Mouse (Mus musculus): ENCODE measurements at regions not wholly inside any gene's neighbourhood (a gene's known extent, or its start where the extent isn't known, plus 50 kb on each side); places are given as distances from the start of the nearest gene placed in this dataset.
A peak's percentile ranks its signal among the peaks of the same experiment; 100 is the strongest.

DNA sequence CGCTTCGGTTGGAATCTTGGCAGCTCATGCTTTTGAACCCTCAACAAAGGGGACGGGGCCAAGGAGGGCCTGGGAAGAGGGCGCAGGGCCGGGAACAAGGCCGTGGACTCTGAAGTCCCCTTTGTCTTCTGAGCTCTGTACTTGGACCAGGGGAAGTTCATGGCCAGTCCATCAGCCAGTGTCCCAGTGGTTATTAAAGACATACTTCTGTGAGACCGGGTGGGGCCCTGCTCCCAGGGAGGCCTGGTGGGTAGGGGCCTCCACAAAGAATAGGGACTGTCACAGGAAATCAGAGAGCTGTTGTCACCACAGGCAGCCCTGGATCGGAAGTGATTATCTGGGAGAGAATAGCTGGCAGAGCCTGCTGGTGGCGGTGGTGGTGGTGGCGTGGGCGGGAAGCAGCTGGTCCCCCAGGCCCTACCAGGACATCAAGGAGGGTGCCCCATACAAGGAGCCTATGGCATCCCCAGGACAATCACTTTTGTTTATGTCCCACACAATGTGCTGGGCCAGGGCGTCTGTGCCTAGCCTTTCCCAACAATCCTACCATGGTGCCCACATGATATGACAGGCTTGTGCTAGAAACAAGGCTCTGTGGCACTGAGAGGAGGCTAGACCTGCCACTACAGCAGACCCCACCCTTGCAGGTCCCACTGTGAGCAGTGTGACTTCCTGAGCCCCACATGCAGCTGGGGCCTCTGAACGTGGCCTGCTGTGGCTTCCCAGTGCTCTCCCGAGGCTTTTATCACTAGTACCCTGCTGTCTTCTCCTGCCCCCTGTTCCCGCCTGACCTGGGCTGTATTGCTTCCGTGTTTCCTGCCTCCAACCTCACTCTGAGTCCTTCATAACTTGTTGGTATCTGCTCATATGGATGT, 96.0 kb upstream of the 1700021F07Rik start:
- 75% methylated on average over 16 of the region's 16 CpGs for WGBS
- Histone ChIP-seq H3K36me3 (no peaks in the 10 kb centered on the region), H3K9me3 (no peaks in the 10 kb centered on the region), H3K9ac (no peak overlapping the region), H3K4me3 (replicated peaks) (no peak overlapping the region), H3K4me1 (replicated peaks) (0 out of 2 replicates have a peak, but pooled peaks cover 4% of the 10 kb centered on the region), H3K4me2 (replicated peaks) (no peak overlapping the region), H3K27me3 (replicated peaks) (no peaks in the 10 kb centered on the region), H3K27ac (no peak overlapping the region)
- ATAC-seq: peak; percentile 41

DNA sequence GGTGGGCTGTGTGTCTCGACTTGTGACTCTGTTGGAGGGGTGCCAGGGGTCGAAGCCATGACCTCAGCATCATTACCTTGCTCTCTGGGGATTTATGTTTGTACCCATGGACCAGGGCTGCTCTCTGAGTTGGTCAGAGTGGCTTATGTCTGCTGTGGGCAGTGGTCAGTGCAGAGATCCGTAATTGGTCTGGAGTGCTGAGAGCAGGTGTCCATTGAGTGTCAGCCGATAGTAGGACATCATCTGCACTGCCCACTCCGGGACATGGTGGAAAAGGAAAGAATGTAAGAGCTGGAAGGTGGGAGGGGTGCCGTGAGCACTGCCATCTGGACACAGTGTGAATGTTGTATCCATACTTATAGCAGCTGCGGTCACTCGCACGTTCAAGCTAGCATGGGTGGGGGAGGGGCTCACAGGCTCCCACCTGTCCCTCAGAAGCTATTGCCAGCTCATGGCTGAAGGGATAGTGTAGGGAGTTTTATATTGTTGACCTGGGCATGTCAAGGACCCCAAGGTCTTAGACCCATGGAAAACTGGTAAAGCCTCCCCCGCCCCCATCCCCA, 94.4 kb upstream of the 1700021F07Rik start:
- Histone ChIP-seq H3K27ac (no peak overlapping the region), H3K27me3 (replicated peaks) (no peaks in the 10 kb centered on the region), H3K4me2 (replicated peaks) (no peak overlapping the region), H3K9ac (no peak overlapping the region), H3K4me3 (replicated peaks) (no peak overlapping the region), H3K9me3 (no peaks in the 10 kb centered on the region), H3K4me1 (replicated peaks) (0 out of 2 replicates have a peak, but pooled peaks cover 6% of the 10 kb centered on the region), H3K36me3 (no peaks in the 10 kb centered on the region)
- ATAC-seq: no peak
- WGBS: 68% methylated on average over 10 of the region's 10 CpGs

DNA sequence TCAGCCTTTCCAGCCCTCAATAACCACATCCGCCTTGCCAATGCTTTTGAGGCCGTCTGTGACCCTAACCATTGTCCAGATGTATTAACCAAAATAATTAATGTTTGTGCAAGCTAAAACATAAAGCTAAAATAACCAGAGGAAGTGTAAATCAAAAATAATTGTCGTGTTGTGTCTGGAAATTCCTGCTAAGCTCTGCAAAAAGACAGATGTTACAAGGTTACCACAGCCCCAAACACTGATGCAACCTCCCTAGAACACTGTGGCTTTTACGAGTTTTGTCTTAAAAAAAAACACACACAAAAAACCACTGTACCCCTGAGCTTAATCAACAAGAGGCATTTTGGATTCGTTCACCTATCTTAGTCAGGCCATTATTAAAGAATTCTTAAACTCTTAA, 90.5 kb upstream of the 1700021F07Rik start:
- Histone ChIP-seq H3K27me3 (replicated peaks) (no peaks in the 10 kb centered on the region), H3K4me3 (replicated peaks) (no peak overlapping the region), H3K9ac (no peak overlapping the region), H3K27ac (no peak overlapping the region), H3K4me2 (replicated peaks) (no peak overlapping the region), H3K36me3 (no peaks in the 10 kb centered on the region), H3K9me3 (no peaks in the 10 kb centered on the region), H3K4me1 (replicated peaks) (0 out of 2 replicates have a peak, but pooled peaks cover 10% of the 10 kb centered on the region)
- ATAC-seq: no peak
- 49% methylated on average over 5 of the region's 5 CpGs for WGBS

DNA sequence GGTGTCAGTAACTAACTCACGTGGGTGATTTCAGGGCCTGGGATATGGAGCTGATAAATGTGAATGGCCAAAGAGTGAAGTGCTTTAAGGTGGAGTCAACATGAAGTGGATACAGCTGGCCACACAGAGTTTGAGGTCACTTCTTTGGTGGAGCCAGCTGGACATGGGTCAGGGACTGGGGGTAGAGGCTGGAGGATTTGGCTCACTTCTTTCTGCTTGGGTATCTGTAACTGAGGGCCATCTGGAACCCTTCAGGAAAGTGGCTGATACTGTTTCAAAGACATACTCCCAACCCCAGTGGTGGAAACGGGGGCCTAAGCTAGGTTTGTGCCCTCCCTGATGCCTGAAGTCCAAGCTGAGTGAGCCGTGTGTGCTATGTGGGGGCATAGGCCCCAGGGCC, 90.1 kb upstream of the 1700021F07Rik start:
- no peak overlapping the region for H3K27ac ChIP-seq
- ATAC-seq: no peak

DNA sequence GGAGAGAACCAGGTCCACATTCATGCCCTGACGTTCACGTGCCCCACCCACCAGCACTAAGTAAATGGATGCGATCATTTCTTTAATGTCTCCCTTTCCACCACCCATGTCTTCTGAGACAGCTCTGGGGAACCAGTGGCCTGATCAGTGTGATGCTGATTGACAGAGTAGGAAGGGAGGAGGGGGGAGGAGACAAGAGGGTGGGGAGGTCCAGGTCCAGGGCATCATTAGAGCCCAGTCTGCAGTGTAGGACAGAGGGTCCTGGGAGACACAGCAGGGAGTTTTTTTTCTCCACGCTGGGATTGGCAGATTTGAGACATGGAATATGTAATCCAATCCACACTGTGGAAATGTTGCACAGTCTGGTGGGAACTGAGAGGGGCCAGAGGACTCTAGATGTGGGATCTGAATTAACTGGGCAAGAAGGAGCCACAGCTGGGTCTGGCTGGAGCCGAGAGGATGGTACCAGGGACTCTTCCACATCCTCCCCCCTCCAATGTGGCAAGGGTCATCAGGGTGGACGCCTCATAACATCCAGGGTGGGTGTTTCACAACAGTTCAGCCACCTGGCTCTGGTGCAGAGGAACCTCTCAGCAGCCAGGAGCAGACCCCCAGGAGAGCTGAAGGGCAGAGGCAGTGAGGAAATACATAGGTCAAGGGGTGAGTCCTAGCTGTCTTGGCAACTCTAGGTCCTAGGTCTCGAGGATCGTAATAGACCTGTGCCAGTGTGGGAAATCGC, 89.3 kb upstream of the 1700021F07Rik start:
- H3K9ac ChIP-seq: no peak overlapping the region
- 82% methylated on average over 9 of the region's 9 CpGs for WGBS
- H3K27me3 ChIP-seq (replicated peaks): no peaks in the 10 kb centered on the region
- no peaks in the 10 kb centered on the region for H3K9me3 ChIP-seq
- ATAC-seq: no peak
- H3K36me3 ChIP-seq: no peaks in the 10 kb centered on the region
- no peak overlapping the region for H3K4me2 ChIP-seq (replicated peaks)
- H3K27ac ChIP-seq: no peak overlapping the region
- 0 out of 2 replicates have a peak, but pooled peaks cover 8% of the 10 kb centered on the region for H3K4me1 ChIP-seq (replicated peaks)
- H3K4me3 ChIP-seq (replicated peaks): no peak overlapping the region

More for the DNA sequence above, 90.1 kb upstream of the 1700021F07Rik start:
- Histone ChIP-seq H3K9me3 (no peaks in the 10 kb centered on the region), H3K4me3 (replicated peaks) (no peak overlapping the region), H3K4me2 (replicated peaks) (no peak overlapping the region), H3K9ac (no peak overlapping the region), H3K36me3 (no peaks in the 10 kb centered on the region), H3K4me1 (replicated peaks) (0 out of 2 replicates have a peak, but pooled peaks cover 10% of the 10 kb centered on the region), H3K27me3 (replicated peaks) (no peaks in the 10 kb centered on the region)
- 58% methylated on average over 3 of the region's 3 CpGs for WGBS

DNA sequence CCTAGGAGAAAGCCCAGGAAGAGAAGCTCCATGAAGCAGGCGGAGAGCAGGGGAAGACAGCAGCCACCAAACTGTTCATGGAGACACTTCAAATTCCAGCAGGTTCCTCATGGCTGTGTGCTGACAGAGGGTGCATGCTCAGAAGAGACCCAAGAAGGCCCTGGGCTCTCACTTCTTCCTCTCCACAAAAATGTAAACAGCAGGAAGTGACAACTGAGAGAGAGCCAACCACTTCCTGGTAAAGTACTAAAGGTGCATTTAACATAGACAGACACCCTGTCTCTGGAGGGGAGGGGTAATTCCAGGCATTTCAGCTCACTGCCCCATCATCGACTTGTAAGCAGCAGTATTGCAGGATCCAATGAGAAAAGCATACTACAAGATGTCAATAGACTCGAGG, 85.8 kb upstream of the 1700021F07Rik start:
- Histone ChIP-seq H3K4me2 (replicated peaks) (no peak overlapping the region), H3K27me3 (replicated peaks) (no peaks in the 10 kb centered on the region), H3K9me3 (no peaks in the 10 kb centered on the region), H3K36me3 (no peaks in the 10 kb centered on the region), H3K9ac (no peak overlapping the region), H3K4me1 (replicated peaks) (peaks cover 9% of the 10 kb centered on the region; the same call in 1 of the 2 replicates), H3K4me3 (replicated peaks) (no peak overlapping the region), H3K27ac (peak overlapping the region; percentile 13; the same call in 1 of the 2 replicates)
- no peak for ATAC-seq
- 68% methylated on average over 3 of the region's 3 CpGs for WGBS

DNA sequence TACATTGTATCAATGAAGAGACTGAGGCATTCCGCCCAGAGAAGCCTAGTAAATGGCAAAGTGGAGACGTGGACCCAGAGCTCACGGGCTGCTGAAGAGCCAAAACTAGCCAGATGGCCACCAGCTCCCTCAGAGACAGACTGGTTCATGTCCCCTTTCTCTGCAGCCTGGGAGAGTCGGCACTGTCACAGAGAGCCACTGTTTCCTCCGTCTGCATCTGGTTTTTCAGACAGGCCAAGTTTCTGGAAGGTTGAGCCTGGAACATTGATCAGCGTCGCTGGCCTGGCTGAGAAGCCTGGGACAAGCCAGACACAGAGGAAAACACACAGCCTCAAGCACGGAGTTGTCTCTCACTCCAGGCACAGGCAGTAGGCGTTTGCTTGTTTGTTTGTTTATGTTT, 83.4 kb upstream of the 1700021F07Rik start:
- no peak; the same call in 1 of the 2 replicates for ATAC-seq
- Histone ChIP-seq H3K4me2 (replicated peaks) (no peak overlapping the region), H3K36me3 (no peaks in the 10 kb centered on the region), H3K9ac (no peak overlapping the region), H3K9me3 (no peaks in the 10 kb centered on the region), H3K27ac (peak overlapping the region; percentile 48; the same call in 1 of the 2 replicates), H3K4me1 (replicated peaks) (peaks cover 14% of the 10 kb centered on the region; the same call in 1 of the 2 replicates), H3K4me3 (replicated peaks) (no peak overlapping the region), H3K27me3 (replicated peaks) (no peaks in the 10 kb centered on the region)
- WGBS: 54% methylated on average over 9 of the region's 9 CpGs

DNA sequence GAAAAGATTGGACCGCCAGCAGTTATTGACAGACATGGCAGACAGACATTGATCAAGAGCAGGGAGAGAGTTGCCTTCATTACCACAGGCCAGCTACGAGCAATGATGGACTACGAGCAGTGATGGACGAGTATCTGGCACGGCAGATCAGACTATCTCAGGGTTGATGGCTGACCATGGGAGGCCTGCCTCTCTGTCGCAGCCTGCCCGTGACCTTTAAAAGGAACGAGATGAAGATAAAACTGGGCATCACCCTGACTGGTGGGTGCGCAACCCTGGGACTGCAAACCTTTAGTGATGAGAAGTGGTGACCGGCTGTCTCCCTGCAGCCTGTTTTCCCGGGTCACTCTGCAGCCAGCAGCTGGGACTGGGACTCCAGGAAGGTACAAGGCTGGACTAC, 80.3 kb upstream of the 1700021F07Rik start:
- ATAC-seq: no peak
- H3K4me3 ChIP-seq (replicated peaks): no peak overlapping the region
- H3K27ac ChIP-seq: no peak overlapping the region
- H3K36me3 ChIP-seq: no peaks in the 10 kb centered on the region
- no peaks in the 10 kb centered on the region for H3K27me3 ChIP-seq (replicated peaks)
- H3K4me2 ChIP-seq (replicated peaks): no peak overlapping the region
- H3K9ac ChIP-seq: no peak overlapping the region
- 87% methylated on average over 11 of the region's 11 CpGs for WGBS
- no peaks in the 10 kb centered on the region for H3K9me3 ChIP-seq
- peaks cover 10% of the 10 kb centered on the region; the same call in 1 of the 2 replicates for H3K4me1 ChIP-seq (replicated peaks)

DNA sequence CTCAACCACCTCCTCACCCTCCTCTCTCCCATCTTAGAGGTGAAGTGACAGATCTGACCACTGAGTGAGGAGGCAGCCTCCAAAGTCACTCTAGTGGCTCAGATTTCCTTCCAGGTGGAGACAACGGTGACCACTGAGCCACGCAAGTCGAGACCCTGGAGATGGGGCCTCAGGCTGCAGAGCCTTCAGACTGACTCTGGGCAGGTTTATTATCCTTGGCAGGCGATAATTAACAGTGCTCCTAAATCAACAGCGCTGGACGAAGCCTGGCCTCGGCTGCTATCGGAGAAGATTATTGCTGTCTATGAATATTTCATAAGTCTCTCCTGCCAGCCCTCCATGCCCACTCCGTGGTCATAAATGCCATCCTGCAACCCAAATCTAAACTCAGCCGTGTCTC, 79.1 kb upstream of the 1700021F07Rik start:
- Histone ChIP-seq H3K4me1 (replicated peaks) (peaks cover 10% of the 10 kb centered on the region; the same call in 1 of the 2 replicates), H3K4me2 (replicated peaks) (no peak overlapping the region), H3K36me3 (no peaks in the 10 kb centered on the region), H3K9ac (no peak overlapping the region), H3K27ac (no peak overlapping the region), H3K27me3 (replicated peaks) (no peaks in the 10 kb centered on the region), H3K9me3 (no peaks in the 10 kb centered on the region), H3K4me3 (replicated peaks) (no peak overlapping the region)
- no peak for ATAC-seq
- WGBS: 35% methylated on average over 10 of the region's 10 CpGs

DNA sequence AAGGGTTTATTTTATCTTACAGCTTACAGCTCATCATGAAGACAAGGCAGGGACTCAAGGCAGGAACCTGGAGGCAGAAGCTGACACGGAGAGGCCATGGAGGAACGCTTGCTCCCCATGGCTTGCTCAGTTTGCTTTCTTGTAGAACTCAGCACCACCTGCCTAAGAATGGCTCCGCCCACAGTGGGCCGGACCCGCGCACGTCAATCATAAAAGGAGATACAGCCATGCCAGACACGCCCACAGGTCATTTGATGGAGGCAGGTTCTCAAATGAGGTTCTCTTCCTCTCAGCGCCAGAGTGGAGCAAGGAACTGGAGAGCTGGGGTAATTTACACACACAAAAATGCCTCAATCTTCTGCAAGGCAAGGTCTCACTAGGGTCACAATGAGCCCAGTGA, 78.0 kb upstream of the 1700021F07Rik start:
- H3K4me3 ChIP-seq (replicated peaks): no peak overlapping the region
- H3K4me1 ChIP-seq (replicated peaks): peaks cover 18% of the 10 kb centered on the region; the same call in 1 of the 2 replicates
- H3K27me3 ChIP-seq (replicated peaks): no peaks in the 10 kb centered on the region
- H3K27ac ChIP-seq: no peak overlapping the region
- WGBS: 79% methylated on average over 9 of the region's 9 CpGs
- H3K4me2 ChIP-seq (replicated peaks): no peak overlapping the region
- H3K9me3 ChIP-seq: no peaks in the 10 kb centered on the region
- no peaks in the 10 kb centered on the region for H3K36me3 ChIP-seq
- H3K9ac ChIP-seq: no peak overlapping the region
- 0 out of 2 replicates have a peak, but pooled peaks have one; percentile 31 for ATAC-seq

DNA sequence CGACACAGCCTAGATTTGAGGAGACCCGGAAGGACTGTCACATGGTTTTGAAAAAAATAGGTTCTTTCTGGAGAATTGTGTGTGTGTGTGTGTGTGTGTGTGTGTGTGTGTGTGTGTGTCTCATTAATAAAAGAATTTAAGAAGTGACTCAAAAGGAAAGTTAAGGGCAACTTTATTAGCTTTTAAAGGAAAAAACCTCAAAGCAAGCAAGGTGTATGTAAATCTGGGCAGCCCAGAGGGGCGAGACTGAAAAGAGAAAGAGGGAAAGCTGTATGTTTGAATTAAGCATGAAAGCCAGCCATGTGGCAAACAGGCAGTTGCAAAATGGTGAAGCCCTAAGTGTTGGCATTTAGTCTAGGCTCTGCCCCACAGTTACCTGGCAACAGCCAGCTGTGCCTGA, 77.3 kb upstream of the 1700021F07Rik start:
- no peak overlapping the region for H3K4me2 ChIP-seq (replicated peaks)
- H3K9me3 ChIP-seq: no peaks in the 10 kb centered on the region
- H3K27ac ChIP-seq: no peak overlapping the region
- H3K4me3 ChIP-seq (replicated peaks): no peak overlapping the region
- no peak overlapping the region for H3K9ac ChIP-seq
- no peak for ATAC-seq
- peaks cover 16% of the 10 kb centered on the region; the same call in 1 of the 2 replicates for H3K4me1 ChIP-seq (replicated peaks)
- H3K27me3 ChIP-seq (replicated peaks): no peaks in the 10 kb centered on the region
- 92% methylated on average over 3 of the region's 3 CpGs for WGBS
- no peaks in the 10 kb centered on the region for H3K36me3 ChIP-seq

All from intestine, embryonic 15.5 days (tissue).